Mouse (Mus musculus) embryo, embryonic 10 days (tissue): ENCODE measurements around the gene Txndc16.

Experiments
- DNase-seq: peaks from one replicate; pipeline ENCODE4 v3.0.0-alpha.2; 2015; ENCODE audit warnings: low spot score

Gene Txndc16

DNA sequence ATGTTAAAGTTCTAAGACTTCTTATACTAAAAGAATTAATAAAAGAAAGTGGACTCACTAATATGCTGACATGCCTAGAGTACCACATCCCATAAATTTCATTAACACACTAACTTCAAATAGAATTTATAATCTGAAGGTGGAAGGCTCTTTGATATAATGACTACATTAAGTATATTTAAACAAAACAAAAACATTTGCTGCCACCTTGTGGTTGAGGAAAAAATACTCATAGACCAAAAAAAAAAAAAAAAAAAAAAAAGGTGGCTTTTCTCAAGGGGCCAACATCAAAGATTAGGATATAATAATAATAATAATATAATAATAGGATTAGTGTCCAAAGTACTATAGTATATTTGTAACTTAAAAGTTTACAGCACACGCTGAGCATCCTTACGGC, 66.9 kb downstream of the Txndc16 start:
- peak; percentile 32 for DNase-seq

- peak; percentile 69 for DNase-seq
Observed at GRCm38 (mm10) chr14:45142511-45142910, 77.6 kb downstream of the Txndc16 start.

- no peak for DNase-seq
Observed at GRCm38 (mm10) chr14:45140344-45141080, 79.6 kb downstream of the Txndc16 start.

DNA sequence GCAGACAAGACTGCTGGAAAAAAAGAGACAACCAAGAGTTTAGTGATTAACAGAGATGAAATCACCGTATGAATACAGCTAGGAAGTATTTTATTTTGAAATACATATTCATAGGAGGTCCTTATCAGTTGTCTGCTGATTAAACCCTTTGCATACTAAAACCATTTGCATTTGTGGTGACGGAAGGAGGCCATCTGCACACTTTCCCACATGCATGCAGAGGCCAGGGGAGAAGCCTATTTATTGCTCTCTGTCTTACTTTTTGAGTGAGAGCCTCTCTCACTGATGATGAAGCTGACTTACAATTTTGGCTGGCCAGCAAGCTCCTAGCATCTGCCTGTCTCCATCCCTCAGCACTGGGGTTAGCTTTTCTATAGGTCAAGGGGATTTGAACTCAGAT, 84.2 kb downstream of the Txndc16 start:
- no peak for DNase-seq

DNA sequence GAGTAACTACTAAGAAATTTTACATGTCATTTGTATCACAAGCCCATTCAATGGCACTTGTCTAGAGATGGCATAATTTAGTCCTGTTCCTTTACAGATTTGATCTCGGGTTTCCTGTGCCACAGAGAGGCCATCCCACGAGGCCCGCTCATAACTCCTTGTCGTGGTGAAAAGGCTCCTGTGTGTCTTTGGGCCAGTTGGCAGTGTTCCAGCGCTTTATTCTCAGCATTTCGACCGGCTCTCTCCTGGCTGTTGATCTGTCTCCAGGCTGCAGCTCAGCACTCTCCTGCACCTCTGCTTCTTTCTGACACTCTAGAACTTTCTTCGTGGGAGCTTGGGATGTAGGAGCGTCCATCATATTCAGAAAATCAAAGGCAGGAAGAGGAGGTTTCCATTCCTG, 84.6 kb downstream of the Txndc16 start:
- DNase-seq = no peak

- DNase-seq = no peak
Observed at GRCm38 (mm10) chr14:45118359-45118758, 101.8 kb downstream of the Txndc16 start.

- no peak for DNase-seq
Observed at GRCm38 (mm10) chr14:45102201-45102600, 117.9 kb downstream of the Txndc16 start.

DNA sequence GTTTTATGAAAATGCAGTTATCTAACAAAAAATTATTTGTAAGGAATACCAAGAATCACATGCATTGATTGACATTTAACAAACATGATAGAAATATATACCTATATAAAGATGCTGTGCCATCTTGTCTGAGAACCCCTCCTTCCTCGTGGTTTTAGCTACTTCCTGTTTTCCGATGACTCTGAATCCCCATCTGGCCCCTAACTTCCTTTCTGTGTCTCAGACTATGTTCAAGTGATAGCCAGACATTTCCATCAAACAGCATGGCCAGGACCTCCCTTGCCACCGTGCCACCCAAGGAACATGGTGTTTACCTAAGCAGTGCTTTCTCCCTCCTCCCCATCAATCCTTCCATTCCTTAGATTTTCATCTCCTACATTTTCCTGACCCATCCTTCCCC, 127.8 kb downstream of the Txndc16 start:
- no peak for DNase-seq

DNA sequence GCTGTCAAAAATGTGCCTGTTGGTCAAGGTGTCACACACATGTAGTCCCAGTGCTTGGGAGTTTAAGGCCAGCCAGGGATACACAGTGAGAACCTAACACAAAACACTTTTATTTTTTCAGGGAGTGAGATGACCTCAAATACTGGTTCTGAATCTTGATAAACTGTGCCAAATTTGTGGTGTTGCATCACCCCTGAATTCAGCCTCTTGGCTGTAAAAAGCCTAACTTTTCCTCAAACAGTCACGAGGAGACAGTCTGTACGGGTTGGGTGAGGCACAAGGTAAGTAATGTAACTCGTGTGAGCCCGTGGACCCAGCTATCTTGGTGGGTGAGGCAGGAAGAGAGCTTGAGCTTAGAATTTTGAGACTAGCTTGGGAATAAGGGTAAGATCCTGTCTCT, 130.1 kb downstream of the Txndc16 start:
- DNase-seq = no peak

- DNase-seq = no peak
Observed at GRCm38 (mm10) chr14:45085651-45086425, 134.3 kb downstream of the Txndc16 start.

DNA sequence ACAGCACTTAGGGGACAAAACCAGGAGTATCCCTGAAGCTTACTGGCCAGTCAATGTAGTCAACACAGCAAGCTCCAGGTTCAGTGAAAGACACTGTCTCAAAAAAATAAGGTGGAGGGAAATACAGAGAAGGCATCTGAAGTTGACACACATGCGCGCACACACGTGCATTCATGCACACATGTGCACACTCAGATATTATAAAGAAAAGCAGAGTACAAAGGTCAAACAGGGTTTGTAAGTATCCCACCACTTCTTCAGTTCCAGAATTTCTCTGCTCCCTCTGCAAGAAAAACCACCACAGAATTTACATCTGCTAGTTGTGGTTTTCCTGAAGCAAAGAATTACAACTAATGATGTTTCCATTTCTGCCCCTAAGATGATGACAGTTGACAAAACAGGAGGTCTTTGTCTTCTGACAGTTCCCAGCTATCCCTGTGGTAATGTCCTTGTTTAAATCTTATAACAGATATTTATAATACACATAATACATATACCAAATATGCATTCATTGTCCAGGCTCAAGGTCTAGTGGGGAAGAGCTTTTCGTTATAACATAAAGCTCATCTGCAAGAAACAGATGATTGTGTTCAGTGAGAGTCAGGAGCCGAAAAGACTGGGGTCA, 135.4 kb downstream of the Txndc16 start:
- no peak for DNase-seq

DNA sequence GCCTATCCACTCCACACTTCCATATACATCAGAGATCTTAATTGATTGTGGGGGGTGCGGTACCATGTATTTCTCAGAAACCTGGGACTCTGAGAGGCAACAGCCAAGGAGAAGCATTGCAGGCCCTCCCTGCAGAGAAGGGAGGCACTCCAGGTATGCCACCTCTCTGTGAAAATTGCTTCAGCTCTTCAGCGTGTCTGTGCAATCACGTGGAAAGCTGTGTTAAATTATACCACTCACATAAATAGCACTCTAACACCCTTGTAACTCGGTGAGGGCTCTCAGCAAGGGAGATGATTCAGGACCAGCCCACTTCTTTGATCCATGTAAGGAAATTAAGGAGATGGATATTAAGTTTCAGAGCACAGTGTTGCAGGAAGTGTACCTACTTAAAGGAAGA, 136.6 kb downstream of the Txndc16 start:
- no peak for DNase-seq
